Mouse (Mus musculus) central nervous system, embryonic 14 days (tissue): ENCODE results near the gene Gm8906. TPM values are rescaled to one million over a fixed set of nuclear protein-coding genes. Genes with fewer than 3 reads are reported as not detected.

ENCODE experiments used
- polyA plus RNA-seq: library from polyadenylated mRNA; depleted of rRNA; stranded (reverse); fragments of >200 nt; gene quantifications from 2 replicates; pipeline ENCODE4 v1.2.3, GENCODE M21; 2012; rRNA removed

The Gm8906 gene
- not detected in 2 replicates for polyA plus RNA-seq

GRCm38 (mm10) chr5:11502385-11502784 lies at the start of gene Gm8906:
TSS of gene Gm8906 (plus strand) at chr5:11502685.

Other genes starting within 250 kb of the Gm8906 start
- gene Gm8890, start 246.7 kb upstream of the Gm8906 start, polyA plus RNA-seq: not detected in 2 replicates
- gene Speer1, start 161.2 kb upstream of the Gm8906 start, polyA plus RNA-seq: not detected in 2 replicates
- not detected in 2 replicates for gene Gm8897, start 86.3 kb upstream of the Gm8906 start, polyA plus RNA-seq
- gene Gm6460, start 92.2 kb downstream of the Gm8906 start, polyA plus RNA-seq: not detected in 2 replicates
- gene Gm8922, start 179.3 kb downstream of the Gm8906 start, polyA plus RNA-seq: not detected in 2 replicates